Mouse (Mus musculus): Measurements from ENCODE around the gene Dlg1. TPM values are rescaled to one million over a fixed set of nuclear protein-coding genes. Genes with fewer than 3 reads are reported as not detected.

Gene Dlg1
- polyA plus RNA-seq, 1 experiment from 2014 or later: 12.7 TPM

DNA sequence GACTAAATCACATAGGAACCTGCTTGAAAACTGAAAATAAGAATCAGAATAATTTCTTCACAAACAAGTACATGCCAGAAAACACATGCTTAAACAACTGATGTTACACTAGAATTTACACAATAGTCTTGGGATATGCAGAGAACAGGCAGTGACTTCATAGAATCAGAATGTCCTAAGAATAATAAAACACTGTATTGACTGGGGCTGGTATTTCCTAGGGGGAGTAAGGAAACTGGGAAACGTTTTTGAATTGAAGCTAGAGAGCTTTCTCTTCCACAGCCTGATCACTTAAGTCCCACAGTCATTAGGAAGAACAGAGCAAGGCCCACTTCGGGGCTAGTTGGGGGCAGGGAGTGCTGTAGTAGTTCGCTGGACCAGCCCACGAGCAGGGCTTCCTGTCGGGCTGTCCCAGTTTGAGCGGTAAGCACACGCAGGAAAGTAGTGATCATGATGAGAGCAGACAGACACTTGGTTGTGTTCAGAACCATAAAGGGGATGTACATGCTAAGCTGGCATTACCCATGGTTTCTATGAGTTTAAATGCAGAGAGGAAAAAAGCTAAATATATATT is 170.9 kb downstream of the Dlg1 start:
- Histone ChIP-seq H3K4me3 (ENCODE audit: low read depth, low read length) (no peak overlapping the region), H3K27me3 (replicated peaks; ENCODE audit: insufficient read depth, low read length) (no peaks in the 10 kb centered on the region), H3K36me3 (ENCODE audit: insufficient read depth, low read length) (peaks cover 5% of the 10 kb centered on the region; the same call in 1 of the 2 replicates), H3K4me2 (replicated peaks; ENCODE audit: low read depth, low read length) (no peak overlapping the region), H3K27ac (ENCODE audit: low read length) (peak overlapping the region; percentile 20; the same call in 1 of the 2 replicates), H3K9me3 (ENCODE audit: low read length) (no peaks in the 10 kb centered on the region), H3K9ac (replicated peaks; ENCODE audit: low read depth) (no peak overlapping the region), H3K4me1 (ENCODE audit: insufficient read depth, low read depth, low read length) (no peaks in the 10 kb centered on the region)
- ATAC-seq (peak; percentile 61), DNase-seq (ENCODE audit: low spot score) (peak; percentile 66)
- WGBS: 43% methylated on average over 7 of the region's 7 CpGs
- no peak for TF ChIP-seq CTCF (IDR thresholded peaks at IDR 0.05)
- TF ChIP-seq EP300 (IDR thresholded peaks at IDR 0.05): no peak

GRCm38 (mm10) chr16:31834662-31835318 is 171.5 kb downstream of the Dlg1 start:
- 82% methylated on average over 2 of the region's 2 CpGs for WGBS
- Histone ChIP-seq H3K9ac (replicated peaks; ENCODE audit: low read depth) (no peak overlapping the region), H3K9me3 (ENCODE audit: low read length) (no peaks in the 10 kb centered on the region), H3K27me3 (replicated peaks; ENCODE audit: insufficient read depth, low read length) (no peaks in the 10 kb centered on the region), H3K4me3 (ENCODE audit: low read depth, low read length) (no peak overlapping the region), H3K4me1 (ENCODE audit: insufficient read depth, low read depth, low read length) (no peaks in the 10 kb centered on the region), H3K27ac (ENCODE audit: low read length) (no peak overlapping the region), H3K4me2 (replicated peaks; ENCODE audit: low read depth, low read length) (no peak overlapping the region), H3K36me3 (ENCODE audit: insufficient read depth, low read length) (peaks cover 9% of the 10 kb centered on the region; the same call in 1 of the 2 replicates)
- TF ChIP-seq EP300 (IDR thresholded peaks at IDR 0.05) (no peak), CTCF (IDR thresholded peaks at IDR 0.05) (no peak)
- ATAC-seq: no peak
- DNase-seq (ENCODE audit: low spot score): no peak

GRCm38 (mm10) chr16:31837362-31837761 is 174.1 kb downstream of the Dlg1 start:
- Histone ChIP-seq H3K27ac (ENCODE audit: low read length) (no peak overlapping the region), H3K9me3 (ENCODE audit: low read length) (no peaks in the 10 kb centered on the region), H3K4me3 (ENCODE audit: low read depth, low read length) (no peak overlapping the region), H3K27me3 (replicated peaks; ENCODE audit: insufficient read depth, low read length) (no peaks in the 10 kb centered on the region), H3K9ac (replicated peaks; ENCODE audit: low read depth) (no peak overlapping the region), H3K36me3 (ENCODE audit: insufficient read depth, low read length) (peaks cover 9% of the 10 kb centered on the region; the same call in 1 of the 2 replicates), H3K4me1 (ENCODE audit: insufficient read depth, low read depth, low read length) (no peaks in the 10 kb centered on the region), H3K4me2 (replicated peaks; ENCODE audit: low read depth, low read length) (no peak overlapping the region)
- ATAC-seq (no peak), DNase-seq (ENCODE audit: low spot score) (no peak)
- WGBS: 89% methylated on average over 3 of the region's 3 CpGs
- TF ChIP-seq EP300 (IDR thresholded peaks at IDR 0.05) (no peak), CTCF (IDR thresholded peaks at IDR 0.05) (no peak)

DNA sequence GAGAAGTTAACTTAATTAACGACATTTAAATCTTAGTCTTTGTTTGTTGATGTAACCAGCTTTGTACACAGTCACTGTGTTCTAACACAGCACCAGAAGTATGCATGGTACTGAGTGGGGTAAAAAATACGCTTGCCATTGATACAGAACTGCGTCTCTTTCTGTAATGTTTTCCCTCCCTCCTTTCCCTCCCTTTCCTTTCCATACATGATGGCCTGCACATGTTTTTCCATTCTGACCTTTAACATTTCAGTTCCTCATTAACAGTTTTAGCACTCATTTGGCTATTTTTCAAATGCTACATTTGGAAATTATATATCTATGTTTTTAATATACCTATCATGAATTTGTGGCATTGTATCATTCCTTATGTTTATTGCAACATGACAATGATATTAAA is 181.0 kb downstream of the Dlg1 start:
- H3K36me3 ChIP-seq (ENCODE audit: insufficient read depth, low read length): peaks cover 7% of the 10 kb centered on the region; the same call in 1 of the 2 replicates
- ATAC-seq: no peak
- H3K9me3 ChIP-seq (ENCODE audit: low read length): no peaks in the 10 kb centered on the region
- DNase-seq (ENCODE audit: low spot score): no peak
- H3K27ac ChIP-seq (ENCODE audit: low read length): no peak overlapping the region
- TF ChIP-seq EP300 (IDR thresholded peaks at IDR 0.05) (no peak), CTCF (IDR thresholded peaks at IDR 0.05) (no peak)
- no peak overlapping the region for H3K4me3 ChIP-seq (ENCODE audit: low read depth, low read length)
- H3K27me3 ChIP-seq (replicated peaks; ENCODE audit: insufficient read depth, low read length): no peaks in the 10 kb centered on the region
- no peaks in the 10 kb centered on the region for H3K4me1 ChIP-seq (ENCODE audit: insufficient read depth, low read depth, low read length)
- 83% methylated on average over 3 of the region's 3 CpGs for WGBS
- H3K4me2 ChIP-seq (replicated peaks; ENCODE audit: low read depth, low read length): no peak overlapping the region
- H3K9ac ChIP-seq (replicated peaks; ENCODE audit: low read depth): no peak overlapping the region

DNA sequence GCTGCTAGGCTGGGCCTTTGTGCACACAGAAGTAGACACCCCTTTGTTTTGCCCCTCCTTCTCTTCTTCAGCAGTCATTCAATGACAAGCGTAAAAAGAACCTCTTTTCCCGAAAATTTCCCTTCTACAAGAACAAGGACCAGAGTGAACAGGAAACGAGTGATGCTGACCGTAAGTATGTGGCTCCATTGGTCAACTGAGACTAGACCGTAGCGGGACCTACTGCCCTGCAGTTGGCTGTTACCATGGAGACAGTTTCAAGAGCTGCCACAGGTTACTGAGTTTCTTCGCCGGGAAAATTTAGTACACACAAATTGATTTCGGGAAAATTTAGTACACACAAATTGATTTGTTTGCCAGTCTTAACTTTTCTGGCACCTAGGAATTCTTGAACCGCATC is 183.5 kb downstream of the Dlg1 start:
- Histone ChIP-seq H3K9ac (replicated peaks; ENCODE audit: low read depth) (no peak overlapping the region), H3K4me2 (replicated peaks; ENCODE audit: low read depth, low read length) (no peak overlapping the region), H3K36me3 (ENCODE audit: insufficient read depth, low read length) (peaks cover 4% of the 10 kb centered on the region; the same call in 1 of the 2 replicates), H3K9me3 (ENCODE audit: low read length) (no peaks in the 10 kb centered on the region), H3K27ac (ENCODE audit: low read length) (no peak overlapping the region), H3K4me3 (ENCODE audit: low read depth, low read length) (no peak overlapping the region), H3K4me1 (ENCODE audit: insufficient read depth, low read depth, low read length) (no peaks in the 10 kb centered on the region), H3K27me3 (replicated peaks; ENCODE audit: insufficient read depth, low read length) (no peaks in the 10 kb centered on the region)
- 81% methylated on average over 10 of the region's 10 CpGs for WGBS
- no peak for DNase-seq (ENCODE audit: low spot score)
- ATAC-seq: no peak
- no peak for TF ChIP-seq EP300 (IDR thresholded peaks at IDR 0.05)

DNA sequence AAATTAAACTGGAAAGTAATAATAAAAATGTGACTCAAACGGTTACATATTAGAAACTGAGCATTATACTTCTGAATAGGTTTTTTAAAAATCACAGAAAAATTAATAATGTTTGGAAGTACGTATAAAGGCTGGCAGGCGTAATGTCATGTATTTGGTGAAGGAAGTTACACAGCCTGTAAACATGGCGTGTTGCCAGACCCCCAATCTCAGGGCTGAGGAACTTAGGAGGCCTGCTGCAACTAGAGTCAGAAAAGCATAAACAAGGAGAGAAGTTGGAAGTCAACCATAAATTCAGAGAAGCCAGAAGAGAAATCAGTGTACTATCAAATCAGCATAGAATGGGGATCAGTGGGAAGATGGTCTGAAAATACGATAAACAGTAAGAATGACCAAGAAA is 200.7 kb downstream of the Dlg1 start:
- ATAC-seq (no peak), DNase-seq (ENCODE audit: low spot score) (peak; percentile 30)
- H3K9me3 ChIP-seq (ENCODE audit: low read length): 0 out of 2 replicates have a peak, but pooled peaks cover 3% of the 10 kb centered on the region
- H3K9ac ChIP-seq (replicated peaks; ENCODE audit: low read depth): no peak overlapping the region
- peaks cover 14% of the 10 kb centered on the region for H3K36me3 ChIP-seq (ENCODE audit: insufficient read depth, low read length)
- no peak overlapping the region for H3K27ac ChIP-seq (ENCODE audit: low read length)
- no peak overlapping the region for H3K4me2 ChIP-seq (replicated peaks; ENCODE audit: low read depth, low read length)
- TF ChIP-seq CTCF (IDR thresholded peaks at IDR 0.05) (no peak), EP300 (IDR thresholded peaks at IDR 0.05) (no peak)
- no peaks in the 10 kb centered on the region for H3K4me1 ChIP-seq (ENCODE audit: insufficient read depth, low read depth, low read length)
- no peak overlapping the region for H3K4me3 ChIP-seq (ENCODE audit: low read depth, low read length)
- 57% methylated on average over 5 of the region's 5 CpGs for WGBS
- H3K27me3 ChIP-seq (replicated peaks; ENCODE audit: insufficient read depth, low read length): no peaks in the 10 kb centered on the region
